9 mouse cellular contexts compared by ENCODE assay signal in the genomic region with DNA sequence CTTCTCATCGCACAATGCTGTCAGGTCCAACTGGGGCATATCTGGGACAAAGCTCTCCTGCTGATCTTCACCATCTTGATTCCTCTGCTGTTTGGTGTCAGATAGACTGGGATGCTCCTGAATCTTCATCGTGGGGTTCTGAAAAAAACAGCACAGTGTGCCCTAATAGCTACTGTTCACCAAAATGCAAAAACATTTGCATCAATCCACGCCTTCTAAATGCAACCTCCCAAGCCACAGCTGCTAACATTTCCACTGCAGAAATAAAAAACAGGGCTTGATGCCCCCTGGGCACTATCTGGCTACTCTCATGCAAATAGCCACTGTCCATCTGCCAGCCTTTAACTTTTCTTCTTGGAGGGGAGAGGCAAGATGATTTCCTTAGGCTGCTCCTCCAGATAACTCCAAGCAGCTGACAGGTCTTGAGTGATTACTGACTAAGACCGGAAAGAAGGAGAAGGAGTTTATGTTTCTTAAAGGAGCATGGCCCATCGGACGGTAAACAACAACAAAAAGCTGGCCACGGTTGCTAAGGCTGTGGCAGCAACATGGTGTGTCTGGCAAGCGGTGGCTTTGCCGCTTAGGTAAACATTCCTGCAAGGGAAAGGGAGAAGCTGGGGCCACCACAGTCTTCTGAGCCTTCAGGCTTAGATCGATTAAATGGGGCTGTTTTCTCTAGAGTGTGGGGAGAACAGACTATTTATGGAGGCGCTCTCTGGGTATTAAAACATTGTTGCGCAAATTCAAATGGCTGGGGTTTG. TPM values are rescaled to one million over a fixed set of nuclear protein-coding genes. Genes with fewer than 3 reads are reported as not detected.
DNase-seq lines count a peak whose midpoint lies in the region; ATAC-seq and TF ChIP-seq lines count a peak whose summit lies in the region.
"Had no signal": no experiment of that assay in that cellular context is flagged by ENCODE, and none has a peak within 500 bp of the region (broad histone marks: within the 10 kb centered on the region; RNA-seq: fewer than 3 reads in every experiment).

No protein-coding gene starts in this region.

- ATAC-seq in heart, embryonic 13.5 days (ENCODE audit: extremely low read depth, insufficient number of reproducible peaks, low FRiP score, low TSS enrichment), result no peak
- no peak for ATAC-seq in limb, embryonic 14.5 days (ENCODE audit: low FRiP score, low read depth)

- intact Hi-C loops in heart, postnatal 36 days (cut with DNase I), result no loop called here

- WGBS in heart, embryonic 13.5 days, result 30% methylated on average over 12 of the region's 12 CpGs
- 25% methylated on average over 12 of the region's 12 CpGs for WGBS in limb, embryonic 14.5 days

- H3K4me3 ChIP-seq in heart, embryonic 13.5 days, result no peak overlapping the region
- H3K4me3 ChIP-seq in brown adipose tissue, adult 24 weeks (ENCODE audit: insufficient read depth, low read depth, low read length), result 0 out of 2 replicates have a peak overlapping the region, but pooled peaks have one; percentile 19
- H3K4me3 ChIP-seq in limb, embryonic 14.5 days (replicated peaks; ENCODE audit: low read length), result no peak overlapping the region

- no peak overlapping the region for H3K27ac ChIP-seq in heart, embryonic 13.5 days (replicated peaks)
- H3K27ac ChIP-seq in brown adipose tissue, adult 24 weeks (replicated peaks; ENCODE audit: low read depth, low read length), result peak overlapping the region; percentile 64
- no peak overlapping the region for H3K27ac ChIP-seq in limb, embryonic 14.5 days (replicated peaks; ENCODE audit: low read depth, low read length)

- no peak for DNase-seq in heart, postnatal 36 days
- peak; percentile 4 for DNase-seq in embryo, embryonic 9.5 days (ENCODE audit: extremely low spot score)
- DNase-seq in limb, embryonic 14.5 days (ENCODE audit: low spot score), result no peak
- DNase-seq in urinary bladder, postnatal 36 days (ENCODE audit: low spot score in 2 of 2), result no peak
- no peak for DNase-seq in ovary, postnatal 14 days (ENCODE audit: low spot score)
- no peak for DNase-seq in gastrocnemius, postnatal 10 days

- no peak overlapping the region for H3K9ac ChIP-seq in heart, embryonic 13.5 days
- H3K9ac ChIP-seq in limb, embryonic 14.5 days (ENCODE audit: low read depth, low read length, severe bottlenecking), result no peak overlapping the region

- no peak for TF ChIP-seq POLR2A in limb, embryonic 14.5 days (IDR thresholded peaks at IDR 0.05; ENCODE audit: borderline replicate concordance, extremely low read depth, insufficient read depth, insufficient read length)

- peak overlapping the region; percentile 6; the same call in 1 of the 2 replicates for H3K4me2 ChIP-seq in heart, embryonic 13.5 days
- H3K4me2 ChIP-seq in limb, embryonic 14.5 days (replicated peaks; ENCODE audit: low read depth, low read length, severe bottlenecking), result peak overlapping the region; percentile 15; the same call in 1 of the 2 replicates

- peaks cover 5% of the 10 kb centered on the region; the same call in 1 of the 2 replicates for H3K4me1 ChIP-seq in heart, embryonic 13.5 days
- H3K4me1 ChIP-seq in brown adipose tissue, adult 24 weeks (ENCODE audit: control insufficient read depth, insufficient read depth, insufficient read length, low read length), result peaks cover 2% of the 10 kb centered on the region; the same call in 1 of the 2 replicates
- peaks cover 5% of the 10 kb centered on the region; the same call in 1 of the 2 replicates for H3K4me1 ChIP-seq in limb, embryonic 14.5 days (ENCODE audit: control insufficient read depth, insufficient read depth, low read length)

- no peaks in the 10 kb centered on the region for H3K27me3 ChIP-seq in heart, embryonic 13.5 days (replicated peaks)
- no peaks in the 10 kb centered on the region for H3K27me3 ChIP-seq in limb, embryonic 14.5 days (ENCODE audit: control insufficient read depth, insufficient read depth, low read length)

- H3K36me3 ChIP-seq in heart, embryonic 13.5 days, result peaks cover 10% of the 10 kb centered on the region; the same call in 1 of the 2 replicates
- H3K36me3 ChIP-seq in limb, embryonic 14.5 days (ENCODE audit: control insufficient read depth, insufficient read depth, low read length), result peaks cover 4% of the 10 kb centered on the region; the same call in 1 of the 2 replicates

- no peaks in the 10 kb centered on the region for H3K9me3 ChIP-seq in heart, embryonic 13.5 days
- no peaks in the 10 kb centered on the region for H3K9me3 ChIP-seq in limb, embryonic 14.5 days (ENCODE audit: control insufficient read depth, low read length)

RNA-seq across cellular contexts. Expression of gene Nap1l5, which starts 58.4 kb away (rescaled TPM):
- 1.2 and 2.0 TPM in 2 replicates for polyA plus RNA-seq in heart, embryonic 13.5 days (2015; fragmentation: Nextera tagmentation; extraction: Ambion mirVana)
- 1 to 10 TPM in 1 of 2 experiments, under 1 TPM in 1; 0.38 to 1.2 TPM for total RNA-seq in heart, postnatal 36 days (2021)
- polyA plus RNA-seq in brown adipose tissue, adult 24 weeks (2012; ENCODE audit: insufficient read depth, insufficient read length, missing spikeins), result 18.0 and 22.0 TPM in 2 replicates
- polyA plus RNA-seq in limb, embryonic 14.5 days (2012; rRNA removed), result 1.9 and 2.3 TPM in 2 replicates
- 3.2 and 3.7 TPM in 2 replicates for polyA plus RNA-seq in limb, embryonic 14.5 days (2014; fragmentation: Nextera tagmentation; extraction: Ambion mirVana)
- under 1 TPM; 0.33 to 0.54 TPM for total RNA-seq in gastrocnemius, postnatal 10 days (2021)
- total RNA-seq: common myeloid progenitor, adult 5-6 weeks had no signal

RNA-seq across cellular contexts. Expression of gene Fam13a, which starts 59.1 kb away (rescaled TPM):
- polyA plus RNA-seq in heart, embryonic 13.5 days (2015; fragmentation: Nextera tagmentation; extraction: Ambion mirVana), result 5.7 and 7.1 TPM in 2 replicates
- total RNA-seq in heart, postnatal 36 days (2021), result 10 to 100 TPM; 24.7 to 28.0 TPM
- 80.3 and 118 TPM in 2 replicates for polyA plus RNA-seq in brown adipose tissue, adult 24 weeks (2012; ENCODE audit: insufficient read depth, insufficient read length, missing spikeins)
- polyA plus RNA-seq in limb, embryonic 14.5 days (2012; rRNA removed), result 2.6 and 2.7 TPM in 2 replicates
- polyA plus RNA-seq in limb, embryonic 14.5 days (2014; fragmentation: Nextera tagmentation; extraction: Ambion mirVana), result 5.7 and 6.3 TPM in 2 replicates
- total RNA-seq in gastrocnemius, postnatal 10 days (2021), result 1 to 10 TPM; 9.7 to 9.9 TPM

Comparison
In these comparisons a context has a peak if more than half of its experiments do, and no peak if none do; other contexts are left out.
1. RNA of gene Fam13a, which starts 59.1 kb away (polyA plus RNA-seq): 80.3 to 118 TPM in brown adipose tissue, adult 24 weeks; 2.6 to 6.3 TPM in limb, embryonic 14.5 days and 5.7 to 7.1 TPM in heart, embryonic 13.5 days; every median in the first group is over 10 times any median in the second.